Mouse (Mus musculus): ENCODE measurements at regions not wholly inside any gene's neighbourhood (a gene's known extent, or its start where the extent isn't known, plus 50 kb on each side); places are given as distances from the start of the nearest gene placed in this dataset.
A peak's percentile ranks its signal among the peaks of the same experiment; 100 is the strongest.

DNA sequence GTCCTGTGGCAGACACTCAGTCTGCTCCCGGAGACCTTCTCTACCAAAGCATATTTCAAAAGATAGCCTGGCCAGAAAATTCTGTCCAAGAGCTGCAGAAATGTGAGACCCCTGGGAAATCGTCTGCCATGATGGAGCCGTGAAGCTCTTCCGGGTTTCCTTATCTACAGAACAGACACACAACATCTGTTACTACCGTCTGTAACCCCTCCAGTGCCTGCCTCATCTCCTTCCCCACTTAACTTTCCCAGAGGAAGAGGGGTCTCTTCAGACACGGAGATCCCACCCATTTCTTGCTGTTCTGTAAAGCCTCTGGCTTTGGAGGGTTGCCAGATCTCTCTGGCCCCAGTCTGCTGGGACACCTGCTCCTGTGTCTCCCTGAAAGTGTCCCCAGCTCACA lies 156.2 kb upstream of the Kcnab2 start:
- DNase-seq (ENCODE audit: low spot score) = no peak

DNA sequence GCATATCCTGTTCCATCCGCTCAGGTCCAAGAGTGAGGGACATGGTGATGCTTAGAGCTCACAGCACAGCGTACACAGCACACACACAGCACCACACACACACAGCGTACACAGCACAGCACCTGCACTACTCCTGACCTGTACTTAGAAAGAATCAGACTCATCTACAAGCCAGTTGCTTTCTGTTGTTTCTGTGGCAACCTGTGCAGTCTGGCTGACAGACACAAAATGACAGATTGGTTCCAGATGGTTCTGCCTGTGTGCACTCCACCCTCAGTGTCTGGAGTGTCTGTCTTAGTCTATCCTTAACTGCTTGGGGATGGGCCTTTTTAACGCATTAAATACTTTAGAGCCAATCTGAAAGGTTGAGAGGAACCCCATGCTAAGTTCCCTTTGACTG lies 150.4 kb upstream of the Kcnab2 start:
- no peak for DNase-seq (ENCODE audit: low spot score)

DNA sequence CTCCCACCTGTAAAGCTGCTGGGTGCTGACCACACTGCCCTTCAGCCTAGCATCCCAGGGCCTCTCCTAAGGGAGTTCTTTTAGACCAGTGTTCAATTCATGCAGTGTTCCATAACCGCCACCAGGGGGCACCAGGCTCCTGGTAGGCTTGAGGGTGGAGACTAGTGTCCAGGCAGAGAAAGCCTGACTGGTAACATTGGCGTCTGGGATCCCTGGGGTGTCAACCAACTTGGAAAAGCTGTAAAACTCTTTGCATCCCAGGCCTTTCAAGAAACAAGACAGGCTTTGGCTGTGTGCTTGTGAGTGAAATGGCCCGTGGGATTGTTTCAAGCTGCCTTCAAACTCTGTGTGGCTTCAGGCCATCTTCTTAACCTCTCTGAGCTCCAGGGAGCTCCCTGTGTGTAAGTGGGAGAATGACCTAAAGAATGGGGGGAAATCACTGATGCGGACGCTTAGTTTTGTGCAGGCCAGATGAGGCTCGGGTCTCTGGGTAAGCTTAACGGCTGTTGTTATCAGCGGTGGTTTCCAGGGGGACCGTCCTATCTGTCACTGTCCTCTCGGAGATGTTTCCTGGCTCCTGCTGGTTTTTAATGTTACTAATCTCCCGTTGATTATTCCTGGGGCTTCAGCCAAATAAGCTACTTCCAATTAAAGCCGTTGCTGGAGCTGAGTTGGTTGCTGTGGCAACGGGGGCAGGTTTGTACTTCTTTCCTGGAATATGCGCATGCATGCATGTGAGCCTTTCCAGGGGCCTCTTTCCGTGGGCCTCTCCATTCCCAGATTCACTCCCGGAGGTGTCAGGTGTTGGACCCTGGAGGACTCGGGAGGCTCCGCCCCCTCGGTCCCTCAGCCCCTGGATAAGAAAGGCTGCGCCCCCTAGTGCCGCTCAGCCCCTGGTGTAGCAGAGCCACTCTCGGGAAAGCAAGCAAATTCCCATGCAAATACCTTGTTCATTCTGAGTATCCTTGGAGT lies 147.6 kb upstream of the Kcnab2 start:
- DNase-seq (ENCODE audit: low spot score) = peak; percentile 60

DNA sequence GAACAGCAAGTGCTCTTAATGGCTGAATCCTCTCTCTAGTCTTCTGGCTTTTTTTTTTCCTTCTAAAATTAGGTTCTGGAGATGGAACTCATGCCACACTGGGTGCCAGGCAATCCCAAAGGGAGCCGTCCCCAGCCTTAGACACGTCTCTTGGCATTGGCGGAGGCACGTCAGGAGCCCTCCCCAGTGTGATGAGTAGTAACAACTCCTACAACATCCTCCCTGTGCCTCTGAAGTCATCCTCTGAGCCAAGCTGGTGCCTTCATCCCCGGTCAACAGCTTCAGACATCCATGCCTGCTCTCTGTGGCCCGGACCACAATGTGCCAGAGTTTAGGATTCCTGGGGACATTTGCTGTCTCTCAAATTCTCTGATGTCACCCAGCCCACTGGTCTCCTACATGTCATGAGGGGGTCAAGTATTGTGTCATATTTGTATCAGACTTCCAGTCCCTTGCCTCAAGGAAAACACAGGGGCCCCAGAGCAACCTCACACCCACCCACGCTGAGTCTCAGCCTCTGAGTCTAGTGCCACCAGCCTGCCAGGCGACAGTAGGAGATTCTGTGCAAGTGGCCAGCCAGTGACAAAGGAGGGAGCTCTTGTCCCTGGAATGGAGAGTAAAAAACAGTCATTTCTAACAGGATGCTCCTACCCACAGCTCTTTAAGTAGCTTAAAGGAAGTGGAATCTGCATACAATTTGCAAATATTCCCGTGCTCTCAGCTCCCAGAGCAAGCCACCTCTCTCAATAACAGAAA lies 144.5 kb upstream of the Kcnab2 start:
- DNase-seq (ENCODE audit: low spot score) = no peak

DNA sequence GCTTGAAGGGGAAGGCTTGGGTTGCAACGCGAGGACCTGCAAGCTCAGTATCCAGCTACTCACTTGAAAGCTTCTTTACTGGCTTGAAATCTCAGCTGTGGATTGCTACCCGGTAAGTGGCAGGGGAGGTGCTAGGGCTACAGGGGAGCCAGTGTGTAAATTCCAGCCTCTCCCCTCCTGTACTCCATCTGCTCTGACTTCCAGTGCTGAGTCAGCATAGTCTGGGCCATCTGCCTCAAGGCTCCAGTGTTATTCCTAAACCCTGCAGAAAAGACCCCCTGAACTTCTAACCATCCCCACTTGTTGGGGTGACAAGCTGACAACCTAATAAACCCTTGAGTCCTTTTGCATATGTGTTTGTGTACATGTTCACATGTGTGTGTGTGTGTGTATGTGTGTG lies 140.0 kb upstream of the Kcnab2 start:
- no peak for DNase-seq (ENCODE audit: low spot score)

DNA sequence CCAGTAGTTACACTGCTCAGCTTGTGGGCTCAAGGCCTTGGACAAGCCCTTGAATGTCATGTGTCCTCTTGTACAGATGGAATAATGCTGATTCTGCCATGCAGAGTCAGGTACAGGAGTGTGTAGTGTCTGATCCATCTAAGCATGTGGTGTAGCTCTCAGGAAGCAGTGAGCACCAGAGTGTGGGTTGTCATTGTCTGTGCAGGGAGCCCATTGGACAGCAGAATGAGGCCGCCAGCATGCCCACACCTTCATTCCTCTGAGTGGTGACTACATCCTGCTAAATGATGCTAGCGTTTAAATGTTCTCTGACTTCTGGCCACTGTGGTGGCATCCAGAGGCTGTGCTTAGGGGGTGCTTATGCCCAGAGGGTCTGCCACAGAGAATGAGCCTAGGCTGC lies 137.5 kb upstream of the Kcnab2 start:
- DNase-seq (ENCODE audit: low spot score) = no peak

DNA sequence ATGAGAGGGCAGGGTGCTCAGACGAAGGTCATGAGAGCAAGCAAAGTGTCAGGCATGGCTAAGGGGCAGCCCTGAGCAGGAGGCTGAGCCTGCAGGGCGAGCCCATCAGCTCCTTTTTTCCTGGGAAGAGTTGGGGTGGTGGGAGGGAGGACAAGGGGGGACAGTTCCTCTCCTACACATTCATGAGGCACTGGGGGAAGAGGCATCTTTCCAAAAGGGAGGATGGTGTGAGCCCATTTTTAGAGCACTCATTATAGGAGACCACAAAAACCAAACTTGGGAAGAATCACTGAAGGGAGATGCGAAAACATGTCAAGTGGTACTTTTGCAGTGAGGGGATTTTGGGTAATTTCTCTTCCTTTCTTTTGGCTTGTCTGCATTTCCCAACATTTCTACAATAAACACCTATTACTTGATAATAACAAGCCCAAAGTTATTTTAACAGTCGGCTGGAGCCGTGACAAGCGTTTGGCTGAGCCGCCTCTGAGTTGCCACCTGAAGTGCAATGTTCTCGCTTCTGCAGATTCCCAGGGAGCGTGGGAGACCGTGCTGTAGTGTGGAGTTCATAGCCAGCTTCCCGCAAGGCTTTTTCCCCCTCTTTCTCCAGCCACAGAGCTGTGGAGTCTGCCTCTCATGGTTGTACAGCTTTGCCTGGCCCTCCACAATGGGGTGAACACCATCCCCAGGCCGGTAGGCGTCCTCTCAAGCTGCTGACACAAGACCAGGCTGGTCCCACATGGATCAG lies 136.9 kb upstream of the Kcnab2 start:
- no peak for DNase-seq (ENCODE audit: low spot score)
